Mouse (Mus musculus) embryo, embryonic 10.5 days (tissue): Measurements from ENCODE around the gene Ngdn.
"Not testable (repeated sequence)": the region's sequence is repeated elsewhere in the genome, so short reads cannot be mapped to it uniquely, and the experiment has no call there.

Source experiments
- DNase-seq: peaks from one replicate; pipeline ENCODE4 v3.0.0-alpha.2; 2015; ENCODE audit warnings: low spot score

Ngdn gene

DNA sequence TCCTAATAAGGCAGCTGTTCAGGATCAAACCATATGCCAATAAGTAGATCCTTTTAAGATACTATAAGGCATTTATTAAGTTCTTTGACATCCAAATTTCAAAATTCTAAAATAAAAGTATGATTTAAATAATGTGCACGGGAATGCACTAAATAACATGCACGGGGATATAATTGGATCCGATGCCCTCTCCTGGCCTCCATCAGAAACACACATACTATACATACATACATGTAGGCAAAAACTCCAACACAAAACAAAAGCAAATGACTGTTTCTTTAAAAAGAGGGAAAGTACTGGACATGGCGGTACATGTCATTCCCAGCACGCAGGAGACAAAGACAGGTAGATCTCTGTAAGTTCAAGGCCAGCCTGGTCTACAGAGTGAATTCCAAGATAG lies 15.4 kb upstream of the Ngdn start:
- DNase-seq: not testable (repeated sequence)

DNA sequence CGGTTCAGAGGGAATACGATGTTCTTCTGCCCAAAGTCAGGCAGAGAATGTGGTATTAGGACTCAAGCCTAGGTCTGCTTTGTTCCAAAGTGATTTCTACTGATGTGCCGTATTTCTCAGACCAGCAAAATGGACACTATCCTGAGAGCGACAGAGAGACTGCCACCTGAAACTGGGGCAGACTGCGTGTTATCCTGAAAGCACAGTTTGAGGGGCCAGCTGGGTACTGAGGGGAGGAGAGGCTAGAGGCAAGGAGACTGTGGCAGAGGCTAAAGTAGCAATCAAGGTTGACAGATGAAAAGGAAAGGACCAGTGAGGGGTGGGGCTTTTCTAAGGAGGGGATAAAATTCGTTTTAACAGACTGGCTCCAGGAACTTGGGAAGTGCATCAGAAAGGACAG lies 14.4 kb upstream of the Ngdn start:
- DNase-seq: no peak

DNA sequence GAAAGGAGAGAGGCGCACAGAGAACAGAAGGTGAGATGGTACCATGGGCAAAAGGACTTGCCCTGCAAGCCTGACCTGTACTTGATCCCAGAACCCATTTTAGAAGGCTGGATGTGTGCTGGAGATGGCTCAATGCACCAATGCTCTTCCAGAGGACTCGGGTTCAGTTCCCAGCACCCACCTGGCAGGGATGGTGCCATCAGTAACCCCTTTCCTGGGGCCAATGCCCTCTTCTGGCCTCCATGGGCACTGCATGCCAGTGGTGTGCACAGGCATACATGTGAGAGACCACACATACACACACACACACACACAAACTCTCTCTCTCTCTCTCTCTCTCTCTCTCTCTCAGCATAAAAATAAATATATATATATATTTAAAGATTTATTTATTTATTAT lies 13.8 kb upstream of the Ngdn start:
- no peak for DNase-seq

DNA sequence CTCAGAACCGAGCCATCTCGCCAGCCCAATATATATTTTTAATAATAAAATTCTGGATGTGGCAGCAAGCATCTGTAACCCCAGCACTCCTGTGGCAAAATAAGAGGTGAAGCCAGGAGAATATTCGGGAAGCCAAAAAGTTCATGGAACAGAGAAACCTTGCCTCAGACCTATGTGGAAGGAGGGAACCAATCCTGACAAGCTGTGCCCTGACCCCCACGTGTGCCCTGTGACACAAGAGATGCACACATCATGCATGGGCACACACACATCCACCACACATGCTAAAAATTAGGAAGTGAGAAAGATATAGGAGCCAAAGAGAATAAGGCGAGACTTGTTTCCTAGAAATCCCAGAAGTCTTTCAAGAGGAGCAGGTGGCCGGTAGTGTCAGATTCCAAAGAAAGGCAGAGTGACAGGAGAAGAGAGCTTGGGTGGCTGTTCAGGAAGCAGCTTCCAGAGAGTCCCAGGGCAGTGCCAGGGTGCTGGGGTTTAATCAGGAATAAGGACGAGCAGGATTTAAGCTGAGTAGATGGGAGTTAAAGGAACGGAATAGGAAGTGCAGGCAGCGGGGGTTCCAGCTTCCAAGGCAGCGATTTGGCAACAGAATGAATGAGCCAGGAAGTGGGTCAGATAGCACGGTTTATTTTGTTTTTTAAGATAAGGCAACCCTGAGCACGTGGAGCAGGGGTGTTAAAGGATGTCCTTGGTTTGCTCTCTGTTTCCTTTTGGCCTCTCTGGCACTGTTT lies 13.1 kb upstream of the Ngdn start:
- DNase-seq: no peak

DNA sequence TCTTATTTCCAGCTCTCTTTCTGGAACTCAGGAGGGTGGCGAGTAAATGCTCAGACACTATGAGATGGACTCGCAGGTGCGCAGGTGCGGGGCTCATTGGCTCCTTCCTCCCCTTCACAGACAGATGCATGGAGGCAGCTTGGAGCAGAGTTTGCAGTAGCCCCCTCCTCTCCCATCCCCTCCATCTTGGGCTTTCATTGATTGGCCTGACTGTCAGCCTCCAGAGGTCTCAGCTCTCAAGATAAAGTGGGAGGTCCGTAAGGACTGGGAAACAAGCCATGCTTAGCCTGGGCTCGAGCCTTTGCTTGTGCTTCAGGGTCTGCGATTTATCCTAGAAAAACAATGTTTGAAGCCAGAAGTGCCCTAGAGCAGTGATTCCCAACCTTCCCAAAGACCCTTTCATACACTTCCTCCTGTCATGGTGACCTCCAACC lies 12.6 kb upstream of the Ngdn start:
- DNase-seq: no peak

DNA sequence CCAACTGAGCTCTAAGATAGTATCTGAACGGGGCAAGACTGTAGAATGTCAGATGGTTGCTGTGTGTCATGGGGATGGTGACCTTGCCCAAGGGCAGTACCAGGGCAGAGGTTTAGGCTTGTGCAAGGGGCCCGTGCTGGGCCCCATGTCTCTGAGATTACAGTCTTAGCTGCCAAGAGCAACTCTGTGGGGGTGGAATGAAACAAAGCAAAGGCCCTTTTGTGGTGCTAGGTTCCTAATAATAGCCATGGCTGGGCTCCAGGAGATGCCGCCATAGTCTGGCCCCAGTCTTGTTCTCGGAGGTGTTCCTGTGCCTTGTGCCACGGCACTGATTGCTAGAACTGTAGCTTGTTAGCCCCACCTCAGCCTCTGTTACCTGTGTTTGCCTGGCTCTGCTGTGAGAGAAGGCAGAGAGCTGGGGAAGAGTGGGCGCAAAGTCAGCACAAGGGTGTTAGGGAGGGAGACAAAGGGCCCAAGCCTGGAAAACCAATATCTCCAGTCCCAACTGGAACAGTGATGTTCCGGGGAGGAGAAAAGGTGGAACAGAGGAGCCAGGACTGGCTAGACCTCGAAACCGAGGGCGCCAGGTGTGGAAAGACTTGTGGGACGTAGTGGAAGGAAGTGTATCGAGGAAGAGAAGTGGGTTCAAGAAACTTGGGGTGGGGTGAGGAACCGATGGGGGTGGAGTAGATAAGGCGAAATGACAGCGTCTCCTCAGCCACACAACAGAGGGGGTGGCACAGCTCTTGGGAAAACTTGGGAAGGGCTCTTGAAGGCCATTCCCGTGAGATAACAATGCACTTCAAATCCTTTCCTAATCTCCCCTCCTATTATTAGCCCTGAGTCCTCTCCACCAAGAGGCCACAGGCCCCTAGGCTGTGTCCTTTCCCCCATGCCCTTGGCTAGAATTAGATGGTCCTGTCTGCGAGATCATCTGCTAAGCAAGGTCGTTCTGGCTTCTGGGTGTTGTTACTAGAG lies 11.1 kb upstream of the Ngdn start:
- no peak for DNase-seq

DNA sequence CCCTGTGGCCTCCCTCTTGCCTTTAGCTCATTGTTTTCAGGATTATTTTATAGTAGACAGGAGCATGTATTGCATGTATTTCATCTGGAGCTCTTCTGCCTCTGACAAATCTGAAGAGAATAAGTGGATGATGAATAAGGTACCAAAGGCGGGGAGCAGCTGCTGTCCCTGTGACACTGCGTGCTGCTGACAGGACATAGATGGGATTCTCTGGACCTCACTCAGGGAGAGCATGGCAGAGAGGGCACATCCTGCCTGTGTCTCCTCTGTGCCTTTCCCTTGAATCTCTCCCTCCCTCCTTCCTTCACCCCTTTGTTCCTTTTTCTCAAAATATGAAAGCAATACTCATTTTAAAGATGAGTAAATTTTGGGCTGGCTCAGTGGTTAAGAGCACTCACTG lies 9.7 kb upstream of the Ngdn start:
- DNase-seq: no peak

DNA sequence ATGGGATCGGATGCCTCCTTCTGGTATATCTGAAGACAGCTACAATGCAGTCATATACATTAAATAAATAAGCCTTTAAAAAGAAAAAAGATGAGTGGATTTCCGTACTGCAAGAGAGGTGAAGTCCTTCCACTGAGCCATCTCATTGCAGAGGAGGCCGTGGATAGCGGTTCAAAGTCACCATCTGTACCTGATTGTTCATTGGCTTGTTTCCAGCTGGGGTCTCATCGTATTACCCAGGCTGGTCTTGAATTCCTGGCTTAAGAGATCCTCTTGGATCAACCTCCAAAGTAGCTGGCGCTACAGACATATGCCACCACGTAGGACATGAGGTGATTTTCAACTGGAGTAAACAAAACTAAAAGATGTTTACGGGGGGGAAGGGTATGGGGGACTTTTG lies 9.3 kb upstream of the Ngdn start:
- no peak for DNase-seq

DNA sequence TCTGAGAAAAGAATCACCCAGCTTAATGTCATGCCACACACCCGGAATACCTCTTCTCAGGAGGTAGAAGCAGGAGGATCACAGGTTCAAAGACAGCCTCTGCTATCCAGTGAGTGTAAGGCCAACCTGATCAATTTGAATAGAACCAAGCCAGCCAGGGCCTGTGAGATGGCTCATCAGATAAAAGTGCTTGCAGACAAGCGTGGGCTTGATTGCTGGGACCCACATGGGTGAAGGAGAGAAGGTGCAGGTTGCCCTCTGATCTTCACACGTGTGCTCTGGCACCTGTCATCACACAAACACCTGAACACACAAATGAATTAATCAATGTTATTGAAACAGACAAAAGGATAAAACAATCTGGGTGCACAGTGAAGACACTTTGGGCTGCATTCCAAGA lies 8.7 kb upstream of the Ngdn start:
- no peak for DNase-seq

DNA sequence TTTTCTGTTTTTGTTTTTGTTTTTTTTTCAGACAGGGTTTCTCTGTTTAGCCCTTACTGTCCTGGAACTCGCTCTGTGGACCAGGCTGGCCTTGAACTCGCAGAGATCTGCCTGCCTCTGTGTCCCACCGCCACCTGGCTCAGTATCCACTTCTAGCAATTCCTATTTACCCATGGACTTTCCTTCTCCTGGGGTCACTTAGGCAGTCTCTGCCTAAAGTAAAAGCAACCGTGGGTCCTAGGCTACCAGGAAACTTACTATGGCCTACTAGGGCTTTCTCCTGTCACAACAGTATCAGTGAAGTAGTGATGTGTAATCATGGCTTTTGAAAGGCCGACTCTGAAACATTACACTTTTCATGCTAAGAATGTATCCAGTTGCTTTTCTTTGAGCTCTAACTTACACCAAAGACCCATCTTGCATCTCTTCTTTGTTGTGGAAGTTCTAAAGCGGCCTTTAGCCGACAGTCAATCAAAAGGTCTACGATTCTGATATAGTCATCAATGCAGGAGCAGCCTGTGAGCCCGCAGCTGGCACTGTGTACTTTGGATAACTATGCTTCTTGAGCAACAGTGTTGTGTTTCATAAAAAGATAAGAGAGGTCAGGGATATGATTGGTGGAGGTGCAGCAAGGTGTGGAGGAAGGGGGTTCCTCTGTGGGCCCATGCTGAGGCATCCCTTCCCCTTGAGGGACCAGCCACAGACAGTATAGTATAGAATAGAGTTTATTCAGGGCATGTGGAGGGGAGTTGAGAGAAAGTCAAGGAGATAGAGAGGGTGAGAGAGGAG lies 7.9 kb upstream of the Ngdn start:
- DNase-seq: no peak

DNA sequence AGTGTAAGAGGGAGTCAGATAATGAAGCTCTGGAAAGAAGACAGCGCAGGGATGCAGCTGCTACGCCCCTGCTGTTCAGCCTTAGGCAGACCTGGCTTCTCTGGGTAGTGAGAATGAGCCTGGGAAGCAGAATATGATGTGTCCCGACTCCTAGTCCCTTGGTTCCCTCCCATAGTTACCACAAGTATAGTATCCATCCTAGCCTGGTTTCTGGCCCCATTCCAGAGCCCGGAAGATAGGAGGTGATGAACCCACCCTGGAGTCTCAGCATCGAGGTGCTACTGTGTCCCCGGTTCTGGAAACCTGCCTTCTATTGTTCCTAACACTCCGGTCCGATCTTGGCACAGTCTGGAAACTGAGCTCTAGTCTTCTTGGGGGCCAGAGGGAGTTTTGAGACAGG lies 6.8 kb upstream of the Ngdn start:
- DNase-seq: no peak

DNA sequence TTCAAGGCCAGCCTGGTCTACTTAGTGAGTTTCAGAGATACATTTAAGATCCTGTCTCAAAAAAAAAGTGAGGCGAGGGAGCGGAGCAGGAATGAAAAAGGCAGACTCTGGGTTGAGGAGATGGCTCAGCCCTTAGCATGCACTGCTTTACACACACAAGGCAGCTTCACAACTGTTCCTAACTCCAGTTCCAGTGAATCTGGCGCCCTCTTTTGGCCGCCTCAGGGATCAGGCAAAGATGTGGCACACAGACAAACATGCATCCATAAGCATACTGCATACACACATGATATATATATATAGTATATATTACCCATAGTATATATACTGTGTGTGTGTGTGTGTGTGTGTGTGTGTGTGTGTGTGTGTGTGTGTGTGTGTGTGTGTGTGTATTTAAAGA lies 4.1 kb upstream of the Ngdn start:
- DNase-seq: peak; percentile 49

DNA sequence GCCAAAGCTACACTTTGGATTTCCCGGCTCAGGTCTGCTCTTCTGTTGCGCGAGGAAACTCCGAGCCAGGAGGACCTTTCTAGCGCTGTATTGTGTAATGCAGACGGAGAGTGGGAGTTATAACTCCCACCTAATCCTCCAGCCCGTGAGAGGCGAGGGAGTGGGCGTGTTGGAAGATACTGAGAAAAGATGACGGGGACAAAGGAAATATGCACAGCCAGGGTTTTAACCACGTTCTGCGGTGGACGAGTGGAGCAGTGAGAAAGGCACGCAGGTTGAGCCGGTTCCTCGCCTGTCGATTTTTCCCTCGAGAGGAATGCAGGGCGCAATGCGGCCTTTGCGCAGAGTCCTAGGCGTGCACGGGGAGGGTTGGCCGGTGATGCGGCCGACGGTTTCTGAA lies 663 bp upstream of the Ngdn start:
- DNase-seq: peak; percentile 76

DNA sequence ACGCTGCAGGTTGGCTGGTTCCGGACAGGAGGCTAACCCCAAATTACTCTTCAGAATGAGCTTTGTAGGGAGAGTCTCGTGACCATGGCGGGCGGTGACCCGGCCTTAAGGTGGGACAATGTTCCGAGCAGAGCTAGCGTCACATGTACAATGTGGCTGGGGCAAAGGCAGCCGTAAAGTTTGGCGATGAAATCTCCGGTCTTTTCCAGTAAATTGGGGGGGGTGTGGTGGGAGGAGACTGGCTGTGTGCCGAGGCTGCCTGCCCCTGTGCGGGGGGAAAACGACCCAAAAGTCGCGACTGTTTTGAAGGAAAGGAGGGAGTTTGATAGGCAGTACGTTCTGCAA lies 485 bp downstream of the Ngdn start:
- no peak for DNase-seq

DNA sequence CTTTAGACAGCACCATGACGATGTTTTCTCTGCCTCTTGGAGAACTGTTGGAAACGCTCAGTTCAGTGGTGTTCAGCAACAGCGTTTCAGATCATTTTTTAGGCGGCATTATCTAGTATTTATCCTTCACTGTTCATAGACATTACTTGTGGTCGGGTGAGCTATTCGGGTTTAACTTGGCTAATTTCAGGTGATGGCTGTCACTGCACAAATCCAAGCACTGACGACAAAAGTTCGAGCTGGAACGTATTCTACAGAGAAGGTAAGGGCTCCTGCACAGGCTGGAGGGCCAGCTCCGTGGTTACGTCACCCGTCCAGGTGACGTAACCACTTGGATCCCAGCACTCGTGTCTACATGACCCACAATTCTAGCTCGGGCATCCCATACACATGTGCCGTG lies 1.6 kb downstream of the Ngdn start:
- DNase-seq: no peak

DNA sequence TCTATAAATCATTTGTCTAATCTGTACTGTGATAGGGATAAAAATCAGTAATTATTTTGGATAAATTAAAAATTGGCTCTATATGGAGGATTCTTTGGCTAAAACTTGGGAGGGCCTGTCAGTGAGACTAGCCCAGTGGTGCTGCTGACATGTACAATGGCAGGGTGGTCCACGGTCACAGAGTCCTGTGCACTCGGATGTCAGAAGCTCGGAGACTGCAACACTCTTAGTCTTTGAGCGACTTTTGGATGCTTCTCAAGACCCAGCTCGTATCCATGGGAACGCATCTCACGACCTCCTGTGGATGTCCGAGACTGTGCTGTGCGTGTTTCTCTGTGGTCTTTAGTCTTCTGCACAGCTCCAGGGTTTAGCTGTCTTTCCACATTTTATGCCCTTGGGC lies 5.1 kb downstream of the Ngdn start:
- no peak for DNase-seq

DNA sequence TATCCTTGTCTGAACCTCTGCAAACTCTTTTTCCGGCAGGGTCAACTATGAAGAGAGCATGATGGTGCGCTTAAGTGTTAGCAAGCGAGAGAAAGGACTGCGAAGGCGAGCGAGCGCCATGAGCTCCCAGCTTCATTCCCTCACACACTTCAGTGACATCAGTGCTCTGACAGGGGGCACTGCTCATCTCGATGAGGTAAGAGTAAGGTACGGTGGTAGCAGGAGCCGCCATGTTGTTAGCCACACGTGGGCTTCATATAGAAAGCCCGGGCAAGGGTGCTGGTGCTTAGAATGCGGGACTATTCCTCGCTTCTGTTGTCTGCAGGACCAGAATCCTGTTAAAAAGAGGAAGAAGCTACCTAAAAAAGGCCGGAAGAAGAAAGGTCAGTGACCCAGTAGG lies 7.8 kb downstream of the Ngdn start:
- no peak for DNase-seq

DNA sequence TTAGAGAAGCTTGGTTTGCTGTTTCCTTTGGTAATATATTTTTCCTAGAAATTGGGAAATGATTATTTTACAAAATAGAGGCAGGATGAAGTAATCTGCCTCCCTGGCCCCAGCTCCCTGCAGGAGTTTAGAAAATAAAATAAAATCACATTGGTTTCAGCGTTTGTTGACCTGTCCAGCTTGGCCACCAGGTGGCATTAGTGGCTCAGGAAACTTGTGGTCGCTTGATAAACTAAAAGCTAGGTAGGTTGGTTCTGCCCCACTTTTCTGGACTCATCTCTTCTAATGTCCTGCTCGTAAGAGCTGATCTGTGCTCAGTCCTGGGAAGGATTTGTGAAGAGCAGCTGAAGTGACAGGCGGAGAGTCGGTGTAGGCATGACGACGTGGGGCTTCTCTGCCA lies 9.0 kb downstream of the Ngdn start:
- peak; percentile 78 for DNase-seq

DNA sequence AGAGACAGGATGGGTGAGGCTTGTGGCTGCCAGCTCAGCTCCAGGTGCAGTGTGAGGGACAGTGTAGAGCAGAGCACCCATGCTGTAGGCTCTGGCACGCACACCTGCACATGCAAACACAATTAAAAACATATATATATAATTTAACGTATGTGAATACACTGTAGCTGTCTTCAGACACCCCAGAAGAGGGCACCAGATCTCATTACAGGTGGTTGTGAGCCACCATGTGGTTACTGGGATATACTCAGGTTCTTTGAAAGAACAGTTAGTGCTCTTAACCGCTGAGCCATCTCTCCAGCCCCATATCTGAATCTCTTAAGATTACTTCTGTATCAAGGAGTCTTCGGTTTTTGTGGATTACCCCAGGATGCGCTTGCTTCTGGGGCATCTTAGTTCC lies 10.3 kb downstream of the Ngdn start:
- no peak for DNase-seq

DNA sequence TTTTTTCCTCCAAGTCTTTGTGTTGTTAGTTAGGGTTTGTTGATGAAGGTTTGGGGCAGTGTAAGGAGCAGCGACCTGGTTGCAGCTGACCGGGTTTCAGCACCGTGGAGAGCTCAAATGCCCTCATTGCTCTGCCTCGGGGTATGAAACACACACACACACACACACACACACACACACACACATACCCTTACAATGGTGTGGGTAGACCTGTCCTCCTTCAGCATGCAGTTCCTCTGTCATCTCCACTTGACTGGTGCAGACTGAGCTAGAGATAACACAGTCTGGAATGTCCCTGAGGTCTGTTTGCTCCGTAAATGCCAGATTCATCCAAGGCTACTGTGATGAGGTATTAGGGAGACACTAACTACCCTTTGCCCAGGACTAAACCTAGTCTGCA lies 12.0 kb downstream of the Ngdn start:
- DNase-seq: peak; percentile 61

DNA sequence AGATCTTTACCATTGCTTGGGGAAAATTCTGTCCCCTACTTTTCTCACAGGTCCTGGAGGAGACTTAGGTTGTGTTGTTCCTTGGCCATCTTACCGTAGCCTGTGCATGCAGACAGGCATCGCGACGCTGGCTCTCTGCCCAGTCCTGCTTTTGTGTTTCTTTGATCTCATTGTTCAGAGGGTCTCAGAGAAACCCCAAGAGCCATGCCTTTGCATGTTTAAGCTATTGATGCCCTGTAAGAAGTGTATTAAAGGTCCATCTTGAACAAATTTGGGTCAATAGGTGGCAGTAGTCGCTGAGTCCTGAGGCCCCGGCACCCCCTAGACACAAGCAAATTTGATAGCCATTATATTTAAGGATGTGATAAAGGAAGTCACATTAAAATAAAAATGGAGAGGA lies 12.4 kb downstream of the Ngdn start:
- DNase-seq: peak; percentile 43

DNA sequence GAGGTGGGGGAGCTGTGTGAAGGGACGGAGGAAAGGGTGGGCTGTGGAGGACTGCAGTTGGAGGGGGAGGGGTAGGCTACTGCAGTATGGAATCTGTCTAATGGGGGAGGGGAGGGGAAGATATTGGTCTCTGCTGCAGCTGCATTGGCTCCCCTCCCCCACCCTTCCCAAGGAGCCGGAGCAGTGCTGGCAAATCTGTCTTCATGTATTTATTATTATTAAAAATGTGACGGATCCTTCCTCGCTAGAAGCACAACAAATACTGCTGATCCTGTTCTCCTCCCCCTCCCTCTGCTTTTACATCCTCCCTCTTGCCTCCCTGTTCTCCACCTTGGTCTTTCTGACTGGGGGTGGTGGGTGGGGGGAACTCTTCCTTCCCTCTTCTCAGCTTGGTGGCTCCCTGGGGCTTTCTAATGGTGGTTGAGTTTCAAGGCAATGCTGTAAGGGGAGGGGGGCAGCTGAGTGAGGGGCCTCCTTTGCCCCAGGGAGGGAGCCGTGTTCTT lies 13.1 kb downstream of the Ngdn start:
- DNase-seq: peak; percentile 75
